Mouse (Mus musculus): Measurements from ENCODE around the gene Gm21028.
"Not testable (repeated sequence)": the region's sequence is repeated elsewhere in the genome, so short reads cannot be mapped to it uniquely, and the experiment has no call there.

Gene Gm21028

GRCm38 (mm10) chr7:42578488-42578887 is at the start of gene Gm21028:
Gene Gm21028, minus strand, starts transcription at chr7:42578588.
- DNase-seq (ENCODE audit: low spot score), result no peak

GRCm38 (mm10) chr7:42595666-42596065 is 17.3 kb upstream of the Gm21028 start:
- not testable (repeated sequence) for DNase-seq (ENCODE audit: low spot score)

GRCm38 (mm10) chr7:42592413-42592812 is 14.0 kb upstream of the Gm21028 start, which contains the start of gene Zfp977:
Gene Zfp977, minus strand, starts transcription at chr7:42592547.
- not testable (repeated sequence) for DNase-seq (ENCODE audit: low spot score)

- DNase-seq (ENCODE audit: low spot score), result not testable (repeated sequence)
Measured at GRCm38 (mm10) chr7:42591311-42591710, 12.9 kb upstream of the Gm21028 start.

GRCm38 (mm10) chr7:42551766-42552165 is 26.6 kb downstream of the Gm21028 start:
- no peak for DNase-seq (ENCODE audit: low spot score)
